Mouse (Mus musculus) neural tube, embryonic 12.5 days (tissue): ENCODE data around the gene Stkld1. TPM values are rescaled to one million over a fixed set of nuclear protein-coding genes. Genes with fewer than 3 reads are reported as not detected.

Experiments used
- ATAC-seq: fragments of 200-750 bp; cut with Nextera tagmentation; 2 replicates; pipeline ENCODE4 v1.8.0; 2017; ENCODE audit warnings: low read depth, mild to moderate bottlenecking, moderate TSS enrichment, moderate library complexity; ENCODE audit not compliant: low FRiP score
- H3K27ac ChIP-seq: fragments of 300-500 bp; sonication (generic); 2 replicates; pipeline ENCODE4 v1.5.1; 2016
- H3K27me3 ChIP-seq: fragments of 300-500 bp; sonication (generic); replicated peaks from 2 replicates; pipeline ENCODE4 v1.6.1; 2016; ENCODE audit warnings: mild to moderate bottlenecking
- H3K36me3 ChIP-seq: fragments of 300-500 bp; sonication (generic); 2 replicates; pipeline ENCODE4 v1.6.1; 2016; ENCODE audit warnings: mild to moderate bottlenecking
- H3K4me1 ChIP-seq: fragments of 300-500 bp; sonication (generic); 2 replicates; pipeline ENCODE4 v1.6.1; 2016
- H3K4me2 ChIP-seq: fragments of 300-500 bp; sonication (generic); replicated peaks from 2 replicates; pipeline ENCODE4 v1.6.1; 2016; ENCODE audit warnings: mild to moderate bottlenecking
- H3K4me3 ChIP-seq: fragments of 300-500 bp; sonication (generic); 2 replicates; pipeline ENCODE4 v1.5.1; 2016
- H3K9ac ChIP-seq: fragments of 300-500 bp; sonication (generic); 2 replicates; pipeline ENCODE4 v1.6.1; 2016; ENCODE audit warnings: mild to moderate bottlenecking
- H3K9me3 ChIP-seq: fragments of 300-500 bp; sonication (generic); 2 replicates; pipeline ENCODE4 v1.6.1; 2016; ENCODE audit warnings: mild to moderate bottlenecking
- WGBS: fragments of 180-500 bp; shearing (Covaris S2); methylation state at CpG from one replicate; pipeline ENCODE4 v1.1.7; 2016; 5-methylcytosine and 5-hydroxymethylcytosine counted together
- polyA plus RNA-seq: library from polyadenylated mRNA; unstranded; fragments of >200 nt; fragmentation: Nextera tagmentation; extraction: Ambion mirVana; gene quantifications from 2 replicates; pipeline ENCODE4 v1.2.1, GENCODE M21; 2016

Stkld1 gene
- polyA plus RNA-seq, 1 experiment from 2014 or later, result not detected

- WGBS, result 90% methylated on average over 5 of the region's 5 CpGs
- no peaks in the 10 kb centered on the region for H3K4me1 ChIP-seq
Observed at GRCm38 (mm10) chr2:26984640-26985039, 50.8 kb downstream of the Stkld1 start.

GRCm38 (mm10) chr2:26993936-26994335 lies 60.1 kb downstream of the Stkld1 start:
- H3K4me1 ChIP-seq, result no peaks in the 10 kb centered on the region
- H3K27me3 ChIP-seq, result no peaks in the 10 kb centered on the region
- no peak for ATAC-seq
- H3K36me3 ChIP-seq, result no peaks in the 10 kb centered on the region
- no peak overlapping the region for H3K4me2 ChIP-seq
- no peak overlapping the region for H3K27ac ChIP-seq
- H3K9me3 ChIP-seq, result no peaks in the 10 kb centered on the region
- no peak overlapping the region for H3K4me3 ChIP-seq
- 83% methylated on average over 3 of the region's 3 CpGs for WGBS
- H3K9ac ChIP-seq, result no peak overlapping the region

More at GRCm38 (mm10) chr2:26984640-26985039, 50.8 kb downstream of the Stkld1 start:
- Histone ChIP-seq H3K4me2 (no peak overlapping the region), H3K4me3 (no peak overlapping the region), H3K27me3 (no peaks in the 10 kb centered on the region; the same call in 1 of the 2 replicates), H3K9me3 (no peaks in the 10 kb centered on the region), H3K9ac (no peak overlapping the region), H3K27ac (no peak overlapping the region), H3K36me3 (no peaks in the 10 kb centered on the region)
- ATAC-seq, result no peak

- Histone ChIP-seq H3K4me1 (no peaks in the 10 kb centered on the region), H3K36me3 (no peaks in the 10 kb centered on the region), H3K9ac (no peak overlapping the region), H3K4me3 (no peak overlapping the region), H3K27ac (no peak overlapping the region), H3K9me3 (no peaks in the 10 kb centered on the region), H3K4me2 (no peak overlapping the region), H3K27me3 (no peaks in the 10 kb centered on the region)
- WGBS, result 82% methylated on average over 1 of the region's 1 CpGs
- no peak for ATAC-seq
Observed at GRCm38 (mm10) chr2:26997498-26997897, 63.7 kb downstream of the Stkld1 start.

GRCm38 (mm10) chr2:26997993-26998392 lies 64.1 kb downstream of the Stkld1 start:
- WGBS, result 91% methylated on average over 7 of the region's 7 CpGs
- H3K4me3 ChIP-seq, result no peak overlapping the region

More at GRCm38 (mm10) chr2:26997993-26998392, 64.1 kb downstream of the Stkld1 start:
- H3K9me3 ChIP-seq, result no peaks in the 10 kb centered on the region
- no peak overlapping the region for H3K4me2 ChIP-seq
- H3K9ac ChIP-seq, result no peak overlapping the region
- H3K27ac ChIP-seq, result no peak overlapping the region
- ATAC-seq, result no peak
- no peaks in the 10 kb centered on the region for H3K4me1 ChIP-seq
- H3K27me3 ChIP-seq, result no peaks in the 10 kb centered on the region
- no peaks in the 10 kb centered on the region for H3K36me3 ChIP-seq

Other genes starting within 250 kb of the Stkld1 start
- gene Abo, start 69.1 kb upstream of the Stkld1 start, polyA plus RNA-seq, result not detected in 2 replicates
- 28.8 and 30.2 TPM in 2 replicates for gene Surf6, start 31.2 kb upstream of the Stkld1 start, polyA plus RNA-seq
- 112 and 115 TPM in 2 replicates for gene Med22, start 23.4 kb upstream of the Stkld1 start, polyA plus RNA-seq
- gene Rpl7a, start 23.3 kb upstream of the Stkld1 start, polyA plus RNA-seq, result 467 and 486 TPM in 2 replicates
- gene Surf2, start 17.7 kb upstream of the Stkld1 start, polyA plus RNA-seq, result 55.3 and 55.7 TPM in 2 replicates
- 56.3 and 59.5 TPM in 2 replicates for gene Surf1, start 17.5 kb upstream of the Stkld1 start, polyA plus RNA-seq
- 137 and 140 TPM in 2 replicates for gene Surf4, start 119 bp upstream of the Stkld1 start, polyA plus RNA-seq
- gene Rexo4, start 30.3 kb downstream of the Stkld1 start, polyA plus RNA-seq, result 41.1 and 42.3 TPM in 2 replicates
- not detected in 2 replicates for gene Adamts13, start 39.4 kb downstream of the Stkld1 start, polyA plus RNA-seq
- gene Cacfd1, start 75.9 kb downstream of the Stkld1 start, polyA plus RNA-seq, result 124 and 130 TPM in 2 replicates
- 6.1 and 7.9 TPM in 2 replicates for gene Slc2a6, start 94.0 kb downstream of the Stkld1 start, polyA plus RNA-seq
- 6.4 and 7.0 TPM in 2 replicates for gene Mymk, start 138.1 kb downstream of the Stkld1 start, polyA plus RNA-seq
- 6.4 and 9.3 TPM in 2 replicates for gene Adamtsl2, start 145.3 kb downstream of the Stkld1 start, polyA plus RNA-seq
- gene Fam163b, start 208.4 kb downstream of the Stkld1 start, polyA plus RNA-seq, result 0.74 and 0.80 TPM in 2 replicates
- gene Dbh, start 231.2 kb downstream of the Stkld1 start, polyA plus RNA-seq, result 0.57 and 0.79 TPM in 2 replicates